Mouse (Mus musculus) liver, postnatal 0 days (tissue): ENCODE results near the gene Pard3b. TPM values are rescaled to one million over a fixed set of nuclear protein-coding genes. Genes with fewer than 3 reads are reported as not detected.
A peak's percentile ranks its signal among the peaks of the same experiment; 100 is the strongest.

Experiments used
- ATAC-seq: fragments of 200-750 bp; cut with Nextera tagmentation; 2 replicates; pipeline ENCODE4 v1.8.0; 2017; ENCODE audit warnings: mild to moderate bottlenecking, moderate library complexity
- DNase-seq: peaks from one replicate; pipeline ENCODE4 v3.0.0-alpha.2; 2016
- H3K27ac ChIP-seq: fragments of 300-500 bp; sonication (generic); 2 replicates; pipeline ENCODE4 v1.5.1; 2014; ENCODE audit warnings: antibody characterized with exemption, moderate library complexity, mild to moderate bottlenecking, low read depth
- H3K27me3 ChIP-seq: fragments of 300-500 bp; sonication (generic); 2 replicates; pipeline ENCODE4 v1.6.1; 2014; ENCODE audit warnings: low read length, control low read depth, mixed read lengths; ENCODE audit not compliant: insufficient read depth
- H3K36me3 ChIP-seq: fragments of 300-500 bp; sonication (generic); replicated peaks from 2 replicates; pipeline ENCODE4 v1.6.1; 2014; ENCODE audit warnings: mild to moderate bottlenecking, control low read depth, low read length, moderate library complexity, mixed read lengths; ENCODE audit not compliant: insufficient read depth
- H3K4me1 ChIP-seq: fragments of 300-500 bp; sonication (generic); 2 replicates; pipeline ENCODE4 v1.6.1; 2014; ENCODE audit warnings: antibody characterized with exemption, mild to moderate bottlenecking, control low read depth; ENCODE audit not compliant: insufficient read depth
- H3K4me2 ChIP-seq: fragments of 300-500 bp; sonication (generic); 2 replicates; pipeline ENCODE4 v1.6.1; 2014; ENCODE audit warnings: low read depth, mild to moderate bottlenecking, low read length, moderate library complexity, mixed read lengths
- H3K4me3 ChIP-seq: fragments of 300-500 bp; sonication (generic); 2 replicates; pipeline ENCODE4 v1.5.1; 2014; ENCODE audit warnings: low read depth, low read length
- H3K9ac ChIP-seq: fragments of 300-500 bp; sonication (generic); replicated peaks from 2 replicates; pipeline ENCODE4 v1.6.1; 2014; ENCODE audit warnings: mild to moderate bottlenecking, moderate library complexity
- H3K9me3 ChIP-seq: fragments of 300-500 bp; sonication (generic); 2 replicates; pipeline ENCODE4 v1.6.1; 2016; ENCODE audit warnings: mild to moderate bottlenecking, control low read depth, low read length, mixed read lengths
- CTCF ChIP-seq: sonication (generic); IDR thresholded peaks from 2 replicates; pipeline ENCODE4 v1.5.1; 2016; ENCODE audit warnings: antibody characterized with exemption, low read depth
- EP300 ChIP-seq: IDR thresholded peaks from 2 replicates; pipeline ENCODE4 v1.6.1; 2016; ENCODE audit warnings: antibody characterized with exemption, low read depth, mild to moderate bottlenecking
- WGBS: fragments of 180-500 bp; shearing (Covaris S2); extraction: QIAGEN DNeasy Blood & Tissue Kit; methylation state at CpG from one replicate; pipeline ENCODE4 v1.1.7; 2014; ENCODE audit not compliant: insufficient replicate concordance; 5-methylcytosine and 5-hydroxymethylcytosine counted together
- polyA plus RNA-seq: library from polyadenylated mRNA; unstranded; fragments of >200 nt; fragmentation: Nextera tagmentation; extraction: Ambion mirVana; gene quantifications from 2 replicates; pipeline ENCODE4 v1.2.1, GENCODE M21; 2015

Pard3b gene
- polyA plus RNA-seq, 1 experiment from 2014 or later, result 2.8 TPM

DNA sequence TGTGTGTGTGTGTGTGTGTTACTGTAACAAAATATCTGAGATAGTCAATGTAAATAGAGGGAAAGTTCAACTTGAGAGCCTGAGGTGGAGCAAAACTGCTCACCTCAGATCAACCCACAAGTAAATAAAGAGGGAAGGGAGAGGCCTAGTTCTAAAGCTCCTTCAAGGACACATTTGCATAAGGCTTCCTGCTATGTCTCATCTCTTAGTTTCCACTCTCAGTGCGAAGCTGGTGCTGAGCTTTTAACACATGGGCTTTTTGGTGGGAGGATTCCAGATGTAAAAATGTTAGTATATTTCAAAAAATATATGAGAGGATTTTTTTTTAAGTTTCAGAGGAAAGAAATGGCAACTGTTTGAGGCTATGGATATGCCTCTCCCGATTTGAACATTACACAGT is 294.9 kb downstream of the Pard3b start:
- H3K4me3 ChIP-seq, result no peak overlapping the region
- H3K4me1 ChIP-seq, result no peaks in the 10 kb centered on the region
- whole genome bisulfite sequencing, result 71% methylated on average over 2 of the region's 2 CpGs

DNA sequence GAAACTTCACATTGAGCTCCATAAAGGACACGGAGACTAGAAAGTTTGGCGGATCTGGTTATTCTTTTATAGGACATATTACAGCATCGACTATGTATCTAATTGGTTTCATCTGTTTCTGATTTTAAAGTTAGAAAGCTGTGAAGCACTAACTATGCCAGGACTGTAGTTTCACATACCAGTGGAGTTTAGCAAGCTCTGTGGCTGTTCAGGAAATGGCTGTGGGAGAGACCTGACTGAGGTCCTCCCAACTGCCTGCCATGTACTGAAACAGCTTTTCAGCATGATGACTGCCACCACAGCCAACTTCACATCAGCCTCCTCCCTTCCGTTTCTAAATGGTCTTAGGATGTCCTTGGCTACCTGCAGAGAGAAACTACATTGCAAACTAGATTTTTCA is 296.1 kb downstream of the Pard3b start:
- WGBS, result 75% methylated on average over 4 of the region's 4 CpGs
- no peaks in the 10 kb centered on the region for H3K27me3 ChIP-seq
- no peaks in the 10 kb centered on the region for H3K36me3 ChIP-seq
- H3K27ac ChIP-seq, result no peak overlapping the region
- H3K4me1 ChIP-seq, result no peaks in the 10 kb centered on the region
- H3K4me2 ChIP-seq, result no peak overlapping the region
- TF ChIP-seq CTCF (no peak), EP300 (no peak)
- ATAC-seq (no peak), DNase-seq (no peak)
- no peak overlapping the region for H3K4me3 ChIP-seq
- H3K9ac ChIP-seq, result no peak overlapping the region
- no peaks in the 10 kb centered on the region for H3K9me3 ChIP-seq

More for the DNA sequence above, 294.9 kb downstream of the Pard3b start:
- Histone ChIP-seq H3K4me2 (no peak overlapping the region), H3K27ac (no peak overlapping the region), H3K9ac (no peak overlapping the region), H3K9me3 (no peaks in the 10 kb centered on the region), H3K27me3 (no peaks in the 10 kb centered on the region), H3K36me3 (no peaks in the 10 kb centered on the region)
- DNase-seq, result no peak
- no peak for ATAC-seq
- no peak for TF ChIP-seq EP300
- no peak for TF ChIP-seq CTCF

DNA sequence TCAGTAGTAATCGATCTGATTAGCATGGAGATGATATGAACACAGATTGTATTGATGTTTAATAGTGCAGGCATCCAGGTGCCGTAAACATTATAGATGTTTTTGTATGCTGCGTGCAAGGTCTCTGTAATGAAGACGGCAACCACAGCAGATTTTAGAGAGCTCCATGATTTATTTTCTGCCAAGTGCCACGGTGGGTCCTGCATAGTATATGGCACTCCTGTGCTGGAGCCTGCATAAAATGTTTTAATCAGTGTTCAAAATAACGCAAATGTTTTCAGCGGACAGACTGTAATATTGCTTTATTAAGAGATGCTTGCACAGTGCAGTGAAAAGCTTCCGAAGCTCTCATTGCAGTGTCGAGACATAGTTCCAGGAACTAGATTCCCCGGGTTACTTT is 301.3 kb downstream of the Pard3b start:
- 82% methylated on average over 10 of the region's 10 CpGs for WGBS
- no peak for TF ChIP-seq CTCF
- TF ChIP-seq EP300, result no peak

DNA sequence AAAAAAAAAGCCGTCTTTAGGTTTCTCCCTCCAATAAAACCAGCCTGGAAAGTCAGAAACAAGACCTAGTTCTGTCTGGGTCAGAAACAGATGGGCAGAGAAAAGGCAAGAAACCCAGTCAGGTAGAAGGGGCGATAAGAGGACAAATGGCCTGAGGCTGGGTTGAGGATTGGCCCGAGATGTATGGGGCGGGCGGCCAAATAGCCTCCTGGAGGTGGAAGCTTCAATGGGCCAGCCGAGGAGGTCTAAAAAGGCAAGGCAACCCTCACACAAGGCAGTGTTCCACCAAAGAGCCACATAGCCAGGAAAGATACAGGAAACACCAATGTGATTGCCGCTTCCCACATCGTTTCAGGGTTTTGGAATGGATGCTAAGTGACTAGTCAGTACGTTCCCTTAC is 322.9 kb downstream of the Pard3b start:
- WGBS, result 87% methylated on average over 9 of the region's 9 CpGs
- DNase-seq, result no peak
- no peak for ATAC-seq
- H3K9me3 ChIP-seq, result no peaks in the 10 kb centered on the region
- H3K27me3 ChIP-seq, result no peaks in the 10 kb centered on the region
- no peak overlapping the region for H3K4me2 ChIP-seq
- H3K4me3 ChIP-seq, result no peak overlapping the region
- H3K4me1 ChIP-seq, result no peaks in the 10 kb centered on the region
- H3K9ac ChIP-seq, result no peak overlapping the region
- no peak for TF ChIP-seq CTCF
- TF ChIP-seq EP300, result no peak
- H3K27ac ChIP-seq, result no peak overlapping the region
- no peaks in the 10 kb centered on the region for H3K36me3 ChIP-seq

More for the DNA sequence above, 301.3 kb downstream of the Pard3b start:
- H3K27ac ChIP-seq, result no peak overlapping the region
- H3K9me3 ChIP-seq, result no peaks in the 10 kb centered on the region
- no peak overlapping the region for H3K9ac ChIP-seq
- no peaks in the 10 kb centered on the region for H3K36me3 ChIP-seq
- ATAC-seq, result no peak
- no peak for DNase-seq
- H3K4me2 ChIP-seq, result no peak overlapping the region
- H3K27me3 ChIP-seq, result no peaks in the 10 kb centered on the region
- no peaks in the 10 kb centered on the region for H3K4me1 ChIP-seq
- no peak overlapping the region for H3K4me3 ChIP-seq

DNA sequence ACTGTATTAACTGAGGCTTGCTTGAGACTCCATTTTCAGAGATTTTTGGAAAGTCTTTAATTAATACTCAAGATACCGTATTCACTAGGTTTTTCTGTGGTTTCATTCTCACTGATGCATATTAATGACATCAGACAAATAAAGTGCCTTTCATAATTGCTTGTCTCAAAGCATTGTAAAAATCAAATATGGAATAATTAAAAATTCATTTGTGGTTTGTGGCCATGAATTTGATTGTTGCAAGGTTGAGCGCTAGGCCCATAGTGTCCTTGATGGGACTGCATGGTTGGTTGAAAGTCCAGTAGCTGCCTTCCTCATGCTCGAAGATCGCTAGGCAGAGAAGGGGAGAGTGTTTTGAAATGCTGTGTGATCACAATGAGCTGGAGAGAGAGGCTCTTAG is 323.9 kb downstream of the Pard3b start:
- no peak overlapping the region for H3K4me2 ChIP-seq
- no peaks in the 10 kb centered on the region for H3K4me1 ChIP-seq
- H3K36me3 ChIP-seq, result no peaks in the 10 kb centered on the region
- H3K9ac ChIP-seq, result no peak overlapping the region
- H3K9me3 ChIP-seq, result no peaks in the 10 kb centered on the region
- ATAC-seq, result no peak
- 81% methylated on average over 4 of the region's 4 CpGs for WGBS
- no peak for DNase-seq
- H3K27ac ChIP-seq, result no peak overlapping the region
- no peak overlapping the region for H3K4me3 ChIP-seq
- no peak for TF ChIP-seq EP300
- no peak for TF ChIP-seq CTCF
- H3K27me3 ChIP-seq, result no peaks in the 10 kb centered on the region

DNA sequence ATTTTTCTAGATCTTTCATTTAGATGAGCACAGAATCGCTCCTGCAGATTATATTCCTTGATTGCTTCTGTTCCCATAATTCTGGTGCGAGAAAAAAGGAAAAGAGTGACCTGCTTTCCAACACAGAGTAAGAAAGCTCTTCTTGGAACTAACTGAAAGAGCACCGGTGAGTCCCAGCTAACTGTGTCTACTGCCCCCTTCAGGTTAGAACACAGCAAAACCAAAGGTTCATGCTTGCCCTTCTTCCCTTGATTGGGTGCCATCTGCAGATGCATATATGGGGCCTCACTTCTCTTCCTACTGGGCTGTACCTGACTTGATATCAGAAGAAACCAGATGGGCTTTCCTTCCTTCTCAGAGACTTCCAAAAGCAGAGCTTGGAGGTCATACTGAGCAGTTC is 328.5 kb downstream of the Pard3b start:
- Histone ChIP-seq H3K9me3 (no peaks in the 10 kb centered on the region), H3K4me3 (no peak overlapping the region), H3K9ac (no peak overlapping the region), H3K27ac (no peak overlapping the region), H3K36me3 (no peaks in the 10 kb centered on the region), H3K4me1 (no peaks in the 10 kb centered on the region), H3K4me2 (no peak overlapping the region), H3K27me3 (no peaks in the 10 kb centered on the region)
- no peak for DNase-seq
- WGBS, result 63% methylated on average over 3 of the region's 3 CpGs
- TF ChIP-seq CTCF, result peak; percentile 49; the same call in 1 of the 2 replicates
- TF ChIP-seq EP300, result no peak
- no peak for ATAC-seq

DNA sequence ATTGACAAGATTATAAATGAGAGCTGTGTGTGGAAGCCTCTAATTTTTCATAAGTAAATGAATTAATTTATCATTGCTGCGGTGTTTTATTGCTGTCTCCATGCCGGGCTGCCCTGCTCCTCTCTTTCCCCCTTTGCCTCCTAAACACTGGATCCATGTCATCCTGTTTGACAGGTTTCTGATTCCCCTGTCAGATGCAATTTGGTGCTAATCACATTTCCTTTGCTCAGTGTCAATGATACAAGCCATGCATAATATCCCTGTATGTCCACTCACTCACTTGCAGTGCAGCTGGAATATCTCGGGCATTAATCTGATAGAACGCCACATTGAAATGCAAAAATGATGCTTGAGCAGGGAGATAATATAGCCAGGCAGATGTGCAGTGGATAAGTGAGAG is 329.2 kb downstream of the Pard3b start:
- DNase-seq (no peak), ATAC-seq (no peak)
- no peak overlapping the region for H3K27ac ChIP-seq
- H3K9ac ChIP-seq, result no peak overlapping the region
- H3K4me1 ChIP-seq, result no peaks in the 10 kb centered on the region
- H3K4me2 ChIP-seq, result no peak overlapping the region
- H3K9me3 ChIP-seq, result no peaks in the 10 kb centered on the region
- no peak for TF ChIP-seq EP300
- no peak for TF ChIP-seq CTCF
- H3K36me3 ChIP-seq, result no peaks in the 10 kb centered on the region
- WGBS, result 89% methylated on average over 4 of the region's 4 CpGs
- no peaks in the 10 kb centered on the region for H3K27me3 ChIP-seq
- H3K4me3 ChIP-seq, result no peak overlapping the region
